Mouse (Mus musculus): ENCODE data around the gene Gpr180. TPM values are rescaled to one million over a fixed set of nuclear protein-coding genes. Genes with fewer than 3 reads are reported as not detected.
"Not testable (repeated sequence)": the region's sequence is repeated elsewhere in the genome, so short reads cannot be mapped to it uniquely, and the experiment has no call there.

Gpr180 gene
- polyA plus RNA-seq, 1 experiment from 2014 or later = 40.3 TPM

DNA sequence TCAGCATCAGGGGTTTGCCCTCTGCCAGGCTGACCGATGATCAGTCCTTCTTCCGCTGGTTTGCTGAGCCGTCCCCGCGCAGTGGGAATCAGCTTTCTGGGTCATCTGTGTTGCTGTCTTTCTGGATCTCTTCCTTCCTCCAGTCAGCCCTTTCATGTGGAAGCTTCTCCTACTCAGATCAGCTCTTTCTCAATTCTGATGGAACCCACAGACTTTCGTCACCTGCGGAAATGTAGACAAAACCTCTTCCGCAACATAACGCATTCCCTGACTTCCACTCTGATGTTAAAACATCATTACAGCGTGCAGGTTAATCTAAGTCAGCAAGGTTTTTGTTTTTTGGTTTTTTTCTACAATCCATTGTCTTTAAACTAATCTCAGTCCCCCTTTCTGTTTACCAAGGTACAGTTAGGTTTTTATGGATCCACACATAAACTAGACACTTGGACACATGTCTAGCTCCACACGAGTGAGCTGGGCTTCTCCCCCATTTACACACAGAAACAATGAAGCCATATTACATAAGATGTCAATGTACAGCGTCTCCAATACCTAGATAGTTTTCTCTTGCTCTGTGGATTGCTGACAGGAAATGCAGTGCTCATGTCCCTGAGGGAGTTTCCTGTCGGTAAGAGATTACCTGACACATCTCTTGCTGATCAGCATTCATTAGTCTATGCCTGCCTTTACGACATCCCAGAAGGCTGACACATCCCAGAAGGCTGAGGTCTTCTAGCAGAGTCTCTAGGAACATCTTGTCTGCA lies 35.5 kb upstream of the Gpr180 start:
- Histone ChIP-seq H3K4me3 (ENCODE audit: low read depth, low read length) (no peak overlapping the region), H3K27ac (replicated peaks) (no peak overlapping the region), H3K27me3 (ENCODE audit: control insufficient read depth, insufficient read depth, low read length) (no peaks in the 10 kb centered on the region), H3K9ac (ENCODE audit: low read length) (no peak overlapping the region), H3K4me2 (replicated peaks; ENCODE audit: low read depth) (no peak overlapping the region), H3K9me3 (ENCODE audit: control insufficient read depth, low read length) (no peaks in the 10 kb centered on the region), H3K36me3 (ENCODE audit: control insufficient read depth, insufficient read depth, low read length) (no peaks in the 10 kb centered on the region), H3K4me1 (replicated peaks; ENCODE audit: control insufficient read depth, insufficient read depth) (no peaks in the 10 kb centered on the region)
- whole genome bisulfite sequencing = 81% methylated on average over 14 of the region's 14 CpGs
- ATAC-seq (ENCODE audit: low FRiP score, low TSS enrichment) = no peak
- DNase-seq (ENCODE audit: low spot score) = no peak
- TF ChIP-seq CTCF (IDR thresholded peaks at IDR 0.05; ENCODE audit: low read depth) = no peak
- no peak for TF ChIP-seq EP300 (optimal IDR thresholded peaks at IDR 0.05)

DNA sequence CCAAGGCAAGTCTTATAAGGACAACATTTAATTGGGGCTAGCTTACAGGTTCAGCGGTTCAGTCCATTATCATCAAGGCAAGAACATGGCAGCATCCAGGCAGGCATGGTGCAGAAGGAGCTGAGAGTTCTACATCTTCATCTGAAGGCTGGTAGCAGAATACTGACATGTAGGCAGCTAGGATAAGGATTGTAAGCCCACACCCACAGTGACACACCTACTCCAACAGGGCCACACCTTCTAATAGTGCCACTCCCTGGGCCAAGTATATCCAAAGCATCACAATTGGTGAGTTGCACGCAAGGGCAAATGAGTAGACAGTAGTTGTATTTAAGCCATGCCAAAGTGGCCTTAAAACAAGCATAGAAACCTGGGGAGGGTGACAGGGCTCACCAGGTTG lies 29.5 kb upstream of the Gpr180 start:
- H3K9me3 ChIP-seq (ENCODE audit: control insufficient read depth, low read length) = not testable (repeated sequence)
- WGBS = 92% methylated on average over 2 of the region's 2 CpGs

DNA sequence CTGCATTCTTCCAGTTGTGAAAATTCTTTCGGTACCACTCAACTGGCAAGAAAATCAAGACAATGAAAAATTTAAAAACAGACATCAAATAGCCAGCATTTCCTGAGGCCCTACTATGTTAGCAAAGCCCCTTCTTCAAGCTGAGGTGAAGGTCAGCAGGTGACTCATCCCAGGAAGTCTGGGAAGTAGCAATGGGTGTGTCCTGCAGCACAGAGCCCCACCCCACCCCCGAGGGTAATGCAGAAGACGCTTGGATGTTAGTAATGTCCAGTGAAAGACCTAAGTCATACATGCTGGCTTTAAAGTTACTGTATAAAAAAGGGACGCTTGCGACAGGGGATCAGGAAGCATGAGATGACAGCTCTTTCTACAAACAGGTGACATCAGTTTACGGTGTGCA lies 23.8 kb upstream of the Gpr180 start:
- no peak overlapping the region for H3K4me3 ChIP-seq (ENCODE audit: low read depth, low read length)
- DNase-seq (ENCODE audit: low spot score) (no peak), ATAC-seq (ENCODE audit: low FRiP score, low TSS enrichment) (no peak)
- no peaks in the 10 kb centered on the region for H3K4me1 ChIP-seq (replicated peaks; ENCODE audit: control insufficient read depth, insufficient read depth)
- no peak overlapping the region for H3K4me2 ChIP-seq (replicated peaks; ENCODE audit: low read depth)
- 81% methylated on average over 6 of the region's 6 CpGs for WGBS
- no peaks in the 10 kb centered on the region for H3K9me3 ChIP-seq (ENCODE audit: control insufficient read depth, low read length)
- TF ChIP-seq CTCF (IDR thresholded peaks at IDR 0.05; ENCODE audit: low read depth) (no peak), EP300 (optimal IDR thresholded peaks at IDR 0.05) (no peak)
- no peak overlapping the region for H3K27ac ChIP-seq (replicated peaks)
- H3K9ac ChIP-seq (ENCODE audit: low read length) = no peak overlapping the region
- peaks cover 30% of the 10 kb centered on the region for H3K36me3 ChIP-seq (ENCODE audit: control insufficient read depth, insufficient read depth, low read length)
- no peaks in the 10 kb centered on the region for H3K27me3 ChIP-seq (ENCODE audit: control insufficient read depth, insufficient read depth, low read length)

More for the DNA sequence above, 29.5 kb upstream of the Gpr180 start:
- not testable (repeated sequence) for H3K4me1 ChIP-seq (replicated peaks; ENCODE audit: control insufficient read depth, insufficient read depth); H3K4me2 ChIP-seq (replicated peaks; ENCODE audit: low read depth); ATAC-seq (ENCODE audit: low FRiP score, low TSS enrichment); H3K4me3 ChIP-seq (ENCODE audit: low read depth, low read length); H3K36me3 ChIP-seq (ENCODE audit: control insufficient read depth, insufficient read depth, low read length); H3K27me3 ChIP-seq (ENCODE audit: control insufficient read depth, insufficient read depth, low read length); DNase-seq (ENCODE audit: low spot score); H3K9ac ChIP-seq (ENCODE audit: low read length); H3K27ac ChIP-seq (replicated peaks)

DNA sequence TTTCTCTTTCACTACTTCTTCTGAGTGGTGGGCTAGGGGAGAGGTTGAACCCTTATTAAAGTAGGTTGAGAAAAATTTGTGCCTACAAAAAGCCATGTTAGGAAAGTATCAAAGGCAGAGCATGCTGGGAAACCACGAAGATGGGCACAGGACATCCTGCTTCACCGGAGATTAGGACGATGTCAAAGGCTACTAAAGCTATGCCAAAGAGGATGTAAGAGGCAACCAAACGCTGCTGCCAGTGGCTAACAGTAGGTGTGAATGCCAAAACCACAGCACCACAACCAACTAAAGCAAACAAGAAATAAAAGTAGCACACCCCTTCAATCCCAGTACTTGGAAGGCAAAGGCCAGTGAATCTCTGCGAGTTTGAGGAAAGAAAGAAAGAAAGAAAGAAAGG lies 12.8 kb upstream of the Gpr180 start:
- Histone ChIP-seq H3K4me1 (replicated peaks; ENCODE audit: control insufficient read depth, insufficient read depth) (no peaks in the 10 kb centered on the region), H3K9ac (ENCODE audit: low read length) (no peak overlapping the region), H3K4me3 (ENCODE audit: low read depth, low read length) (no peak overlapping the region), H3K36me3 (ENCODE audit: control insufficient read depth, insufficient read depth, low read length) (peaks cover 18% of the 10 kb centered on the region; the same call in 1 of the 2 replicates), H3K27ac (replicated peaks) (no peak overlapping the region), H3K27me3 (ENCODE audit: control insufficient read depth, insufficient read depth, low read length) (no peaks in the 10 kb centered on the region), H3K9me3 (ENCODE audit: control insufficient read depth, low read length) (no peaks in the 10 kb centered on the region), H3K4me2 (replicated peaks; ENCODE audit: low read depth) (no peak overlapping the region)
- no peak for DNase-seq (ENCODE audit: low spot score)
- TF ChIP-seq CTCF (IDR thresholded peaks at IDR 0.05; ENCODE audit: low read depth) = no peak
- TF ChIP-seq EP300 (optimal IDR thresholded peaks at IDR 0.05) = no peak
- WGBS = 84% methylated on average over 5 of the region's 5 CpGs
- ATAC-seq (ENCODE audit: low FRiP score, low TSS enrichment) = no peak

DNA sequence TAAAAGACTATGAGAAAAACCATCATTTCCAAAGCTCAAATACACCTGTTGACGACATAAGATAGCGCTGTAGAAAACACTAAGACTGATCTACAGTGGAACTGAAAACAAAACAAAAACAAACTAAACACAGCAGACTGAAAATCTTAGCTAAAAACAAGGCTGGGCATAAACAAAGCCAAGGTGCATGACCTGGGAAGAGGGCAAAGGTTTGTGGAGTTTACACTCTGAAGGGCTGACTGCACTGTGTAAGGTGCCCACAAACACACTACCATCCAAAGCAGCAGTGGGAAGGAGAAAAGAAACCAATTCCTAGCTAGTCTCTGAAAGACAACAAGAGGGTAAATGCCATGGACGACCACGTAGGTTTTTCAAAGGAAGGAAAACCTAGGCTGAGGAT lies 12.2 kb upstream of the Gpr180 start:
- H3K4me1 ChIP-seq (replicated peaks; ENCODE audit: control insufficient read depth, insufficient read depth) = no peaks in the 10 kb centered on the region
- DNase-seq (ENCODE audit: low spot score) (no peak), ATAC-seq (ENCODE audit: low FRiP score, low TSS enrichment) (no peak)
- H3K4me3 ChIP-seq (ENCODE audit: low read depth, low read length) = no peak overlapping the region
- peaks cover 12% of the 10 kb centered on the region; the same call in 1 of the 2 replicates for H3K36me3 ChIP-seq (ENCODE audit: control insufficient read depth, insufficient read depth, low read length)
- TF ChIP-seq CTCF (IDR thresholded peaks at IDR 0.05; ENCODE audit: low read depth) = no peak
- no peak for TF ChIP-seq EP300 (optimal IDR thresholded peaks at IDR 0.05)
- no peaks in the 10 kb centered on the region for H3K9me3 ChIP-seq (ENCODE audit: control insufficient read depth, low read length)
- no peak overlapping the region for H3K9ac ChIP-seq (ENCODE audit: low read length)
- 85% methylated on average over 4 of the region's 4 CpGs for WGBS
- H3K27ac ChIP-seq (replicated peaks) = no peak overlapping the region
- H3K4me2 ChIP-seq (replicated peaks; ENCODE audit: low read depth) = no peak overlapping the region
- no peaks in the 10 kb centered on the region for H3K27me3 ChIP-seq (ENCODE audit: control insufficient read depth, insufficient read depth, low read length)

DNA sequence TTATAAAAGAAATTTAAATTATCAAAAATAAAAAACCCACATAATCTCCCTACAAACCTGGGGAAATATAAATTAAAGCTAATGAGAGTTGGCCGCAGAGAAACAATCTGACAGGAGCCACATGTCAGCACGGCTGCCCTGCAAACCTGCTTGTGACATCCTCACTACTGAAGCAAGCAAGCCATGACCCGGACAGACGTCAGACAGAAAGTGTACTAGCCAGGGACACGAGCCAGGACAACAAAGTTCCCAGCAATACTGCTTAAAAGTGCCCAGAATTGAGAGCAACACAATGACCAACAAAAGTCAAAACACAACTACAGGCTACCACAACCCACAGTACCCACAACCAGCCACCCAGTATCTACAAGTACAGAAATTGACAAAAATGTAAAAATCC lies 10.7 kb upstream of the Gpr180 start:
- H3K4me1 ChIP-seq (replicated peaks; ENCODE audit: control insufficient read depth, insufficient read depth) = no peaks in the 10 kb centered on the region
- WGBS = 82% methylated on average over 5 of the region's 5 CpGs
- no peak overlapping the region for H3K4me2 ChIP-seq (replicated peaks; ENCODE audit: low read depth)
- H3K27me3 ChIP-seq (ENCODE audit: control insufficient read depth, insufficient read depth, low read length) = no peaks in the 10 kb centered on the region
- H3K27ac ChIP-seq (replicated peaks) = no peak overlapping the region
- no peak overlapping the region for H3K4me3 ChIP-seq (ENCODE audit: low read depth, low read length)
- no peaks in the 10 kb centered on the region for H3K9me3 ChIP-seq (ENCODE audit: control insufficient read depth, low read length)
- DNase-seq (ENCODE audit: low spot score) = no peak
- TF ChIP-seq CTCF (IDR thresholded peaks at IDR 0.05; ENCODE audit: low read depth) (no peak), EP300 (optimal IDR thresholded peaks at IDR 0.05) (no peak)
- no peak for ATAC-seq (ENCODE audit: low FRiP score, low TSS enrichment)
- H3K9ac ChIP-seq (ENCODE audit: low read length) = no peak overlapping the region
- peaks cover 9% of the 10 kb centered on the region; the same call in 1 of the 2 replicates for H3K36me3 ChIP-seq (ENCODE audit: control insufficient read depth, insufficient read depth, low read length)
